15 mouse cellular contexts compared by ENCODE assay signal in genomic region chr14:14355360-14355646, GRCm38 (mm10). TPM values are rescaled to one million over a fixed set of nuclear protein-coding genes. Genes with fewer than 3 reads are reported as not detected.
DNase-seq lines count a peak whose midpoint lies in the region; ATAC-seq lines count a peak whose summit lies in the region.
"Had no signal": no experiment of that assay in that cellular context is flagged by ENCODE, and none has a peak within 500 bp of the region (broad histone marks: within the 10 kb centered on the region; RNA-seq: fewer than 3 reads in every experiment).

No protein-coding gene starts in this region.

- H3K9ac ChIP-seq in limb, embryonic 11.5 days (ENCODE audit: low read length) = no peak overlapping the region
- H3K9ac ChIP-seq: limb, embryonic 15.5 days had no signal

- peak; percentile 5 to 7 for DNase-seq in frontal cortex, postnatal 10 days (ENCODE audit: low spot score in 2 of 2)
- no peak for DNase-seq in limb, embryonic 11.5 days (ENCODE audit: low spot score)
- no peak for DNase-seq in limb, embryonic 10.5 days (ENCODE audit: low spot score)
- DNase-seq in ES-CJ7 (ENCODE audit: low read depth, low spot score) = peak; percentile 23
- peak; percentile 2 for DNase-seq in mesoderm, embryonic 11.5 days (ENCODE audit: low read depth, low spot score)
- DNase-seq in thymus, postnatal 25 days = no peak
- no peak for DNase-seq in gastrocnemius, postnatal 10 days
- DNase-seq: cerebellum, adult 18-20 months; heart, postnatal 36 days had no signal

- 94% methylated on average over 8 of the region's 8 CpGs for WGBS in limb, embryonic 11.5 days
- WGBS in limb, embryonic 10.5 days = 89% methylated on average over 8 of the region's 8 CpGs

- no peaks in the 10 kb centered on the region for H3K27me3 ChIP-seq in limb, embryonic 11.5 days (ENCODE audit: control insufficient read depth, insufficient read depth, low read length)
- H3K27me3 ChIP-seq in limb, embryonic 10.5 days (ENCODE audit: low read depth, poor library complexity, severe bottlenecking) = no peaks in the 10 kb centered on the region
- H3K27me3 ChIP-seq: limb, embryonic 15.5 days had no signal

- no peak for ATAC-seq in frontal cortex, adult (ENCODE audit: low TSS enrichment)
- ATAC-seq in limb, embryonic 11.5 days (ENCODE audit: insufficient number of reproducible peaks, low FRiP score, low TSS enrichment, low read depth) = peak; percentile 41

- H3K4me1 ChIP-seq in limb, embryonic 11.5 days (ENCODE audit: control insufficient read depth, insufficient read depth, low read length) = no peaks in the 10 kb centered on the region
- H3K4me1 ChIP-seq in limb, embryonic 10.5 days = no peaks in the 10 kb centered on the region
- H3K4me1 ChIP-seq: limb, embryonic 15.5 days had no signal

- H3K27ac ChIP-seq in limb, embryonic 11.5 days (replicated peaks; ENCODE audit: low read depth, low read length) = no peak overlapping the region
- H3K27ac ChIP-seq in limb, embryonic 10.5 days = no peak overlapping the region
- H3K27ac ChIP-seq: limb, embryonic 15.5 days had no signal

- peaks cover 19% of the 10 kb centered on the region; the same call in 1 of the 2 replicates for H3K9me3 ChIP-seq in limb, embryonic 11.5 days (ENCODE audit: control insufficient read depth, low read length)
- H3K9me3 ChIP-seq in limb, embryonic 10.5 days (replicated peaks) = peaks cover 23% of the 10 kb centered on the region

- no peak overlapping the region for H3K4me3 ChIP-seq in limb, embryonic 11.5 days (ENCODE audit: low read depth, low read length)
- H3K4me3 ChIP-seq in limb, embryonic 10.5 days = no peak overlapping the region
- H3K4me3 ChIP-seq: limb, embryonic 15.5 days had no signal

- H3K4me2 ChIP-seq in limb, embryonic 11.5 days (ENCODE audit: low read depth, severe bottlenecking) = no peak overlapping the region
- H3K4me2 ChIP-seq: limb, embryonic 15.5 days had no signal

- H3K36me3 ChIP-seq in limb, embryonic 11.5 days (ENCODE audit: control insufficient read depth, insufficient read depth, low read length) = 0 out of 2 replicates have a peak, but pooled peaks cover 3% of the 10 kb centered on the region
- H3K36me3 ChIP-seq in limb, embryonic 10.5 days = peaks cover 22% of the 10 kb centered on the region

RNA-seq across cellular contexts. Expression of gene Il3ra, which starts 9.2 kb away (rescaled TPM):
- polyA plus RNA-seq in limb, embryonic 11.5 days (2014; fragmentation: Nextera tagmentation; extraction: Ambion mirVana) = 3.1 and 3.6 TPM in 2 replicates
- polyA plus RNA-seq in limb, embryonic 10.5 days (2016; fragmentation: Nextera tagmentation; extraction: Ambion mirVana) = 2.9 and 4.1 TPM in 2 replicates
- 1 to 10 TPM; 3.5 to 5.7 TPM for total RNA-seq in gastrocnemius, postnatal 10 days (2021)

RNA-seq across cellular contexts. Expression of gene Olfr31, which starts 32.7 kb away (rescaled TPM):
- polyA plus RNA-seq in limb, embryonic 11.5 days (2014; fragmentation: Nextera tagmentation; extraction: Ambion mirVana) = not detected in 2 replicates
- not detected in 2 replicates for polyA plus RNA-seq in limb, embryonic 10.5 days (2016; fragmentation: Nextera tagmentation; extraction: Ambion mirVana)
- not detected for total RNA-seq in gastrocnemius, postnatal 10 days (2021)
- total RNA-seq: adrenal gland, postnatal 4 days; gastrocnemius, adult 8-10 months; heart, postnatal 36 days; layer of hippocampus, adult 8-10 months; megakaryocyte-erythroid progenitor cell, adult 5-6 weeks had no signal
- polyA plus RNA-seq: limb, embryonic 15.5 days had no signal

RNA-seq across cellular contexts. Expression of gene Olfr721-ps1, which starts 45.8 kb away (rescaled TPM):
- polyA plus RNA-seq in limb, embryonic 11.5 days (2014; fragmentation: Nextera tagmentation; extraction: Ambion mirVana) = not detected in 2 replicates
- not detected in 2 replicates for polyA plus RNA-seq in limb, embryonic 10.5 days (2016; fragmentation: Nextera tagmentation; extraction: Ambion mirVana)
- total RNA-seq in gastrocnemius, postnatal 10 days (2021) = not detected
- total RNA-seq: adrenal gland, postnatal 4 days; gastrocnemius, adult 8-10 months; heart, postnatal 36 days; layer of hippocampus, adult 8-10 months; megakaryocyte-erythroid progenitor cell, adult 5-6 weeks had no signal
- polyA plus RNA-seq: limb, embryonic 15.5 days had no signal

Comparison
In these comparisons a context has a peak if more than half of its experiments do, and no peak if none do; other contexts are left out.
1. DNase-seq: peak in frontal cortex, postnatal 10 days (2 of 2), ES-CJ7 (single experiment) and mesoderm, embryonic 11.5 days (single experiment); none in limb, embryonic 11.5 days (single experiment), limb, embryonic 10.5 days (single experiment), thymus, postnatal 25 days (single experiment) and gastrocnemius, postnatal 10 days (single experiment).